Mouse (Mus musculus): ENCODE results near the gene 6330409D20Rik. TPM values are rescaled to one million over a fixed set of nuclear protein-coding genes. Genes with fewer than 3 reads are reported as not detected.
A peak's percentile ranks its signal among the peaks of the same experiment; 100 is the strongest.

6330409D20Rik gene
- polyA plus RNA-seq, 1 experiment from 2014 or later: 1.7 TPM

DNA sequence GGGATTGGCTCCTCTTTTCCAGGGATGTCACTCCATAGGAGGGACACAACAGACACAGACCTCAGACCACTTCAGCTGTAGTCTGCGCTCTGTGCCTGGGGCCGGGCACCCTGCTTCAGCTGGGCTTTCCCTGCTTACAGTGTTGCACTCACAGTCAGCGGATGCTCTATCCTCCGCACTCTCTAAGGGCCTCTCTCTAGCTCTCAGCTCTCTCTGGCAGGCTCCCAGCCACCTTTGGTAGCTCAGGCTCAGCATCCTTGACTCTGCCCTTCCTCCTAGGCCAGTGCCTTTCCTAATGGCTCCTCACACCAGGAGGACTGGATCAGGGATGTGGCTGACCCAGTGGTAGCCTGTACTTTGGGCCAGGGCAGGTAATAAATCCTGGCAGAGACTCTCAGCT lies 8.9 kb downstream of the 6330409D20Rik start:
- peak overlapping the region; percentile 66; the same call in 1 of the 2 replicates for H3K27ac ChIP-seq

GRCm38 (mm10) chr2:32730854-32731253 lies 10.0 kb downstream of the 6330409D20Rik start:
- Histone ChIP-seq H3K9me3 (no peaks in the 10 kb centered on the region), H3K27ac (peak overlapping the region; percentile 62), H3K27me3 (ENCODE audit: insufficient read depth, poor library complexity, severe bottlenecking) (peaks cover 8% of the 10 kb centered on the region), H3K4me1 (replicated peaks) (peaks cover 55% of the 10 kb centered on the region), H3K4me3 (0 out of 2 replicates have a peak overlapping the region, but pooled peaks have one; percentile 3), H3K36me3 (no peaks in the 10 kb centered on the region)
- 52% methylated on average over 11 of the region's 11 CpGs for WGBS
- peak; percentile 67 for DNase-seq (ENCODE audit: low spot score)

More for the DNA sequence above, 8.9 kb downstream of the 6330409D20Rik start:
- H3K4me1 ChIP-seq (replicated peaks): peaks cover 62% of the 10 kb centered on the region
- DNase-seq (ENCODE audit: low spot score): no peak
- peaks cover 8% of the 10 kb centered on the region for H3K27me3 ChIP-seq (ENCODE audit: insufficient read depth, poor library complexity, severe bottlenecking)
- no peak overlapping the region for H3K4me3 ChIP-seq
- no peaks in the 10 kb centered on the region for H3K36me3 ChIP-seq
- 75% methylated on average over 4 of the region's 4 CpGs for WGBS
- no peaks in the 10 kb centered on the region for H3K9me3 ChIP-seq

- H3K27ac ChIP-seq: peak overlapping the region; percentile 62; the same call in 1 of the 2 replicates
- H3K4me1 ChIP-seq (replicated peaks): peaks cover 48% of the 10 kb centered on the region
- H3K36me3 ChIP-seq: no peaks in the 10 kb centered on the region
- no peak overlapping the region for H3K4me3 ChIP-seq
- H3K9me3 ChIP-seq: no peaks in the 10 kb centered on the region
- H3K27me3 ChIP-seq (ENCODE audit: insufficient read depth, poor library complexity, severe bottlenecking): peaks cover 8% of the 10 kb centered on the region
- 71% methylated on average over 4 of the region's 4 CpGs for WGBS
- DNase-seq (ENCODE audit: low spot score): no peak
Observed at GRCm38 (mm10) chr2:32729547-32729946, 11.3 kb downstream of the 6330409D20Rik start.

DNA sequence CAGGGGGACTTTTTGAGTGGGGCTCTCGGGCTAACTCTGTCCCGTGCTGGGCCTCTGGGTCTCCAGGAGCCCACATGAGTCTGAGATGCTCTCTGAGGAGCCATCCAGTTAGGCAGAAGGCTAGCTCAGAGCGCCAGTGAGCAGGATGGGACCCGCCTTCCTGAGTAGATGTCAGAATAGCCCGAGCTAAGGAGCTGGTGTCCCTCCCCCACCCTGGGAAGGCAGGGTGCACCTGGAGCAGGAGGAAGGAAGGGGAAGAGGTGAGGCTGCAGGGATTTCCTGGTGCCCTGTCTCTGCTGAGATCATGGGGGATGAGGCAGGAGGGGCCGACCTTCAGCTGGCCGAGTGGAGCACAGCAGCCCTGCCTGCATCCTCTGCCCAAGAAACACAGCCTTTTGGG lies 12.4 kb downstream of the 6330409D20Rik start:
- peak overlapping the region; percentile 80 for H3K27ac ChIP-seq

DNA sequence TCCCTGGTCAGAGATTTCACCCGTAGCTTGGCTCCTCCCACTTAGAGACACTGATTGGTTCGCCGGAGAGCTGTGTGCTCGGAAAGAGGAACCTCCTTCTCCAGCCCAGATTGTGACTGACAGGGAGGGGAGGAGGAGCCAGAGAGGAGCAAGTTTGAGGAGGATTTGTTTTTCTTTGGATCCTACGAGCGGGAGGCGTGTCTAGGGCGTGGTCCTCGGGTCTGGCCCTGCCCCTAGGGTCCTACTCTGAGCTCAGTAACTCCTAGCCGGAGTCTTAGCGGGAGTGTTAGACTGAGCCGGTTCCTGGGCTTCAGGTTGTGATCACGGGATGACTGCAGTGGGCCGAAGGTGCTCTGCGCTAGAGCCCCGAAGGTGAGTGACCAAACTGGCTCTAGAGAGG lies 13.4 kb downstream of the 6330409D20Rik start:
- Histone ChIP-seq H3K9me3 (no peaks in the 10 kb centered on the region), H3K36me3 (no peaks in the 10 kb centered on the region), H3K4me3 (peak overlapping the region; percentile 48), H3K4me1 (replicated peaks) (peaks cover 43% of the 10 kb centered on the region), H3K27ac (peak overlapping the region; percentile 80), H3K27me3 (ENCODE audit: insufficient read depth, poor library complexity, severe bottlenecking) (peaks cover 8% of the 10 kb centered on the region)
- DNase-seq (ENCODE audit: low spot score): peak; percentile 93
- under 1% methylated on average over 16 of the region's 16 CpGs for WGBS

More for the DNA sequence above, 12.4 kb downstream of the 6330409D20Rik start:
- Histone ChIP-seq H3K27me3 (ENCODE audit: insufficient read depth, poor library complexity, severe bottlenecking) (peaks cover 8% of the 10 kb centered on the region), H3K36me3 (no peaks in the 10 kb centered on the region), H3K4me3 (peak overlapping the region; percentile 48), H3K9me3 (no peaks in the 10 kb centered on the region), H3K4me1 (replicated peaks) (peaks cover 43% of the 10 kb centered on the region)
- 51% methylated on average over 7 of the region's 7 CpGs for WGBS
- peak; percentile 12 for DNase-seq (ENCODE audit: low spot score)

DNA sequence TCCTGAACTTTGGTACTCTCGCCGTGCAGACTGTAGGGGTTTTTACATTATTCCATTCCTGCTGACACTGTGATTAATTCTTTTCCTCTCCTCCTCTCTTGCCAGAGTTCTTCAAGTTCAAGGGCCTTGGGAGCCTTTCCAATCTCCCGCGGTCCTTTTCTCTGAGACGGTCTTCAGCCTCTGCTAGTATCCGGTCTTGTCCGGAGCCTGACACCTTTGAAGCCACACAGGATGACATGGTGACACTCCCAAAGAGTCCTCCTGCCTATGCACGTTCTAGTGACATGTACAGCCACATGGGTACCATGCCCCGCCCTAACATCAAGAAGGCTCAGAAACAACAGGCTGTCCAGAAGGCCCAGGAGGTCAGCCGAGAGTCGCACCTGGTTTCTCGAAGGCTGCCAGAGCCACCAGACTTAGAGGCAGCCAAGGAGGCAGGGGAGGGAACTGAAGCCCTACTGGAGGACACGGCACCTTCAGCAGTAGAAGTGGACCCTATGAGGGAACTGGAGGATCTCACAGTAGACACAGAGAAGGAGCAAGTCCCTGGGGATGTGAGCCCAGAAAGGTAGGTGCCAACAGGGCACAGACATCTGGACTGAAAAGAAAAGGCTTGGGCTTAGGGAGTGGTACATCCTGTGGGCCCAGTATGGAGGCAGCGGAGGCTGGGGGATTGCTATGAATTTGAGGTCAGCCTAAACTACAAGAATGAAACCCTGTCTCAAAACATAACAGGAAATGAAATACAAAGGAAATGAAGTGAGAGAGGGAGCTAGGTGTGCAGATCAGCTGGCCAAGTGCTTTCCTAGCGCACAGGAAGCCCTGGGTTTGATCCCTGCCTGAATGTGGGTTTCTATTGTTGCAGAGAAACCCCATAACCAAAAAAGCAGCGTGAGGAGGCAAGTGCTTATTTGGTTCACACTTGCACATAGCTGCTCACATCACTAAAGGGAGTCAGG lies 15.7 kb downstream of the 6330409D20Rik start:
- H3K27me3 ChIP-seq (ENCODE audit: insufficient read depth, poor library complexity, severe bottlenecking): peaks cover 8% of the 10 kb centered on the region
- no peaks in the 10 kb centered on the region for H3K9me3 ChIP-seq
- 87% methylated on average over 16 of the region's 16 CpGs for WGBS
- H3K36me3 ChIP-seq: no peaks in the 10 kb centered on the region
- peaks cover 44% of the 10 kb centered on the region for H3K4me1 ChIP-seq (replicated peaks)
- H3K27ac ChIP-seq: peak overlapping the region; percentile 50; the same call in 1 of the 2 replicates
- H3K4me3 ChIP-seq: no peak overlapping the region
- DNase-seq (ENCODE audit: low spot score): no peak

GRCm38 (mm10) chr2:32724149-32724548 lies 16.7 kb downstream of the 6330409D20Rik start:
- 75% methylated on average over 4 of the region's 4 CpGs for WGBS
- DNase-seq (ENCODE audit: low spot score): no peak
- peaks cover 40% of the 10 kb centered on the region for H3K4me1 ChIP-seq (replicated peaks)
- H3K27ac ChIP-seq: no peak overlapping the region
- H3K36me3 ChIP-seq: no peaks in the 10 kb centered on the region
- no peaks in the 10 kb centered on the region for H3K9me3 ChIP-seq
- H3K27me3 ChIP-seq (ENCODE audit: insufficient read depth, poor library complexity, severe bottlenecking): peaks cover 8% of the 10 kb centered on the region
- H3K4me3 ChIP-seq: no peak overlapping the region

GRCm38 (mm10) chr2:32722581-32722980 lies 18.2 kb downstream of the 6330409D20Rik start:
- H3K27ac ChIP-seq: no peak overlapping the region
- H3K36me3 ChIP-seq: no peaks in the 10 kb centered on the region
- H3K4me1 ChIP-seq (replicated peaks): peaks cover 37% of the 10 kb centered on the region
- 85% methylated on average over 3 of the region's 3 CpGs for WGBS
- no peak overlapping the region for H3K4me3 ChIP-seq
- H3K9me3 ChIP-seq: no peaks in the 10 kb centered on the region
- no peak for DNase-seq (ENCODE audit: low spot score)
- no peaks in the 10 kb centered on the region for H3K27me3 ChIP-seq (ENCODE audit: insufficient read depth, poor library complexity, severe bottlenecking)

DNA sequence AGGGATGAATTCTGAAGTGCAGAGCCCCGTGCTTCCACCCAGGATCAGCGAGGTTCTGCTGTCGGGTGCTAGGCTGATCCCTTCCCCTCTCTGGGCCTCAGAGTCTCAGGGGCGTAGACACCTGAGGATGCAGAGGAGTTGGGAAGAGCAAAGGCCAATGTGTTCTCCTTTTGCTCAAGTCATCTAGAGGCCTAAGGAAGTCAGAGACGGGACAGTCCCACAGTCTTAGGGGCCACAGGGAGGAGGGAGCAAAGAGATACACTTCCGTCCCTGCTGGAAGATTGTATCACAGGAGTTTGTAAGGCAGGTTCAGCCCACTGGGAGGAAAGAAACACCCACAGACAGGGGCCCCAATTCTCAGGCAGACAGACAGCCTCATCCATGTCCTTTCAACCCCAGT lies 18.8 kb downstream of the 6330409D20Rik start:
- Histone ChIP-seq H3K4me3 (no peak overlapping the region), H3K27me3 (ENCODE audit: insufficient read depth, poor library complexity, severe bottlenecking) (no peaks in the 10 kb centered on the region), H3K27ac (peak overlapping the region; percentile 62), H3K4me1 (replicated peaks) (peaks cover 33% of the 10 kb centered on the region), H3K9me3 (0 out of 2 replicates have a peak, but pooled peaks cover 2% of the 10 kb centered on the region), H3K36me3 (no peaks in the 10 kb centered on the region)
- WGBS: 62% methylated on average over 6 of the region's 6 CpGs
- no peak for DNase-seq (ENCODE audit: low spot score)

DNA sequence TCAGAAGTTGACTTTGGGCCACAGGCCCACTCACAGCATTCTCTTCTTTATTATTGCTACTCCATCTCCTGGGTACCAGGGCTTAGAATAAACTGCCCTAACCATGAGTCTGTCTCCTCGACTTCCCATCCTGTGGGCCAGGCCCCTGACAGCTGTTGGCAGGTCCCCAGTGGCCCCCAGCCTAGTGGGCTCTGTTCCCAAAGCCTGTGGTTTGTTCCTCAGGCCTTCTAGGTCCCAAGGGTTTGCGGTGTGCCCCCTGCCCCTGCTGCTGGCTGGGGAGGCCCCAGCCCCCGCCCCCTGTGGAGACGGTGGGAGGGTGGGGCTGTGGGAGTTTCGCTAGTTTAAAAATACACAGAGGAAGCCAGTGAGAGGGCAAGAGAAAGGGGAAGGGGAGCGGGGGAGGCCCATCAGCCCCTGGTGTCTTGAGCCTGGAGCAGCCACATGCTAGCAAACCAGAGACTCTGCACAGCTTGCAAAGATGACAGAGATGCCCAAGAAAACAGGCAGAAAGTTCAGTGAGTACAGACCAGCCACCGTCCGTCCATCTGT lies 20.1 kb downstream of the 6330409D20Rik start, which contains the start of gene Sh2d3c:
Gene Sh2d3c, plus strand, starts transcription at position 375 of the 549 bp plus-strand sequence.
- peak within 1 kb of the TSS; percentile 65 for H3K27ac ChIP-seq
- WGBS: 52% methylated on average over 8 of the region's 8 CpGs

DNA sequence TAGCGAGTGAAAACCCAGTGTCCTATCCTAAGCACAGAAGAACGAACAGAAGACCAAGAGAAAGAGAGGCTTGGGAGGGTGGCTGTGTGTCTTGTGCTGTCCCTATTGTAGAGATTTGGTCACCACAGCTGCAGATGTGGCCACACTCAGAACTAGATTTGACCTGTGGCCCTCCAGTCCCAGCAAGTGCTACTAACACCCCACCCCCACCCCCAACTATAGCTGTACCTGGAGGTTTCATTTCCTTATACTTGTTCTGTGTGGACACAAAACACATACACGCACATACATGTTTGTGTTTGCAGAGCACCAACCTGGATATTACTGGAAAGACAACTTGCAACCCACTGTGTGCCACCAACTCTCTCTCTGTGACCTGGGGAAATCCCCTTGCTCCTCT lies 20.8 kb downstream of the 6330409D20Rik start:
- 90% methylated on average over 3 of the region's 3 CpGs for WGBS
- no peak for DNase-seq (ENCODE audit: low spot score)
- Histone ChIP-seq H3K9me3 (0 out of 2 replicates have a peak, but pooled peaks cover 3% of the 10 kb centered on the region), H3K36me3 (no peaks in the 10 kb centered on the region), H3K4me1 (replicated peaks) (peaks cover 32% of the 10 kb centered on the region), H3K4me3 (no peak overlapping the region), H3K27ac (no peak overlapping the region), H3K27me3 (ENCODE audit: insufficient read depth, poor library complexity, severe bottlenecking) (no peaks in the 10 kb centered on the region)

More for the DNA sequence above, 20.1 kb downstream of the 6330409D20Rik start, which contains the start of gene Sh2d3c:
- no peaks in the 10 kb centered on the region for H3K36me3 ChIP-seq
- no peak for DNase-seq (ENCODE audit: low spot score)
- H3K4me1 ChIP-seq (replicated peaks): peaks cover 30% of the 10 kb centered on the region
- no peaks in the 10 kb centered on the region for H3K27me3 ChIP-seq (ENCODE audit: insufficient read depth, poor library complexity, severe bottlenecking)
- 0 out of 2 replicates have a peak, but pooled peaks cover 3% of the 10 kb centered on the region for H3K9me3 ChIP-seq
- no peak within 1 kb of the TSS for H3K4me3 ChIP-seq

DNA sequence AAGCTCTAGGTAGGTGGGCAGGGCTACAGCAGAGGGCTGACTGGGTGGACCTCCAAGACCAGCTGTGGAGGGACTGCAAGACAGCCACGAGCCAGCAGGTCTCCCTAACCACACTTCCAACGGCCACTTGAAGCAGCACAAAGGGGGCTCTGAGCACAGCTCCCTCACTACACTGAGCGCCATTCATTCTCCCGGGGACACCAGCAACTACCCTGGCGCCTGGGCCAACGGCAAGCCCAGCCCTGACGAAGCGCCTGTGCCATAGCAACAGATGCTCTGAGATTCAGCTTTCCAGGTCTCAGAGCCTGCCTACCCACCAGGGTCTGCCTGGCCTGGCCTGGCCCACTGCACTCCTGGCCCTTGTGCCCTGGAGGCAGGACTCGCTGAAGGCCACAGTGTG lies 22.1 kb downstream of the 6330409D20Rik start:
- Histone ChIP-seq H3K4me3 (no peak overlapping the region), H3K4me1 (replicated peaks) (peaks cover 45% of the 10 kb centered on the region), H3K27me3 (ENCODE audit: insufficient read depth, poor library complexity, severe bottlenecking) (no peaks in the 10 kb centered on the region), H3K9me3 (0 out of 2 replicates have a peak, but pooled peaks cover 3% of the 10 kb centered on the region), H3K36me3 (no peaks in the 10 kb centered on the region), H3K27ac (peak overlapping the region; percentile 65)
- 44% methylated on average over 9 of the region's 9 CpGs for WGBS
- DNase-seq (ENCODE audit: low spot score): peak; percentile 33
